Mouse (Mus musculus) gastrocnemius, adult 2 months (tissue): ENCODE measurements around the gene Elp6. TPM values are rescaled to one million over a fixed set of nuclear protein-coding genes. Genes with fewer than 3 reads are reported as not detected.
A peak's percentile ranks its signal among the peaks of the same experiment; 100 is the strongest.
"Not testable (repeated sequence)": the region's sequence is repeated elsewhere in the genome, so short reads cannot be mapped to it uniquely, and the experiment has no call there.

Source experiments
- DNase-seq: peaks from one replicate; pipeline ENCODE4 v3.0.0; 2022
- H3K27ac ChIP-seq: fragments of 200-600 bp; 2 replicates; pipeline ENCODE4 v1.8.1; 2022; ENCODE audit warnings: mild to moderate bottlenecking
- H3K4me3 ChIP-seq: fragments of 200-600 bp; 2 replicates; pipeline ENCODE4 v1.8.1; 2022; ENCODE audit warnings: mild to moderate bottlenecking, moderate library complexity
- CTCF ChIP-seq: fragments of 200-600 bp; IDR thresholded peaks from 2 replicates; pipeline ENCODE4 v1.8.1; 2022; ENCODE audit warnings: antibody characterized with exemption, mild to moderate bottlenecking, moderate library complexity
- intact Hi-C: fragments of 180-260 bp; cut with DNase I; formaldehyde crosslinking; loops from one replicate; pipeline ENCODE4 v1.15.1; 2025
- total RNA-seq, 2 experiments: library from RNA; stranded (reverse); gene quantifications; 2 replicates each; pipeline ENCODE4 v1.2.3; 2021

Elp6 gene
- total RNA-seq, 2 experiments from 2014 or later: 2.6 to 3.3 TPM

- DNase-seq: no peak
- Histone ChIP-seq H3K27ac (no peak overlapping the region), H3K4me3 (no peak overlapping the region)
- intact Hi-C loops: no loop called here
- no peak for TF ChIP-seq CTCF
Observed at GRCm38 (mm10) chr9:110324181-110324580, 19.2 kb downstream of the Elp6 start.

GRCm38 (mm10) chr9:110328178-110328577, 23.2 kb downstream of the Elp6 start:
- DNase-seq: no peak

DNA sequence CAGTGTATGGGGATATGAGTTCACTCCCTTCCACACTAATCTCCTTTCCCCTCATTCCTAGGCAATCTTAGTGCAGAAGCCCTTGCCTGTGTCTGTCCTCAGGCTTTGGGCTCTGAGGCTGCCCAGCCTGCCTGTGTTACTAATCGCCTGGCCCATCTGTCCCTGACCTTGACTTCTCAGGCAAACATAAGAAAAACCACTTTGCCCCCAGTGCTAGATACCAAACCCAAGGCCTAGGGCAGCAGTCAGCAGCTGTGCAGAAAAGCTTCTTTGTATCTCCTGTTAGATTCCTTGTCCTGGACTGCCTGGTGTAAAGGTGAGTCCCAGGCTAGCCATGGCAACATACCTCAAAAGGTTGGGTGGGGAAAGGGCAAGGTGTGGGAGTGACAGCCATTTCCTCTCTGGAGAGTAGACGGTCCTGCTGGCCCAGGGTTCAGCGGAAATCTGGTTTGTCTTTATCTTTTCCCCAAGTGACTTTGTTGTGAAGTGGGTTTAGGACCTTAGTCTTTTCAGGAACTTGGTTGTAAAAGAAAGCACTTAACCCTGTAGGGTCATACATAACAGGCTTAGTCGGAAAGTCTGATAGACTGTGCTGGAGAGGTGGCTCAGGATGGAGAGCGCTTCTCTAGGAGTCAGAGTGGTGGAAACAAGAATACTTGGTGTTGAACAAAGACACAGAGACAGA, 24.1 kb downstream of the Elp6 start:
- intact Hi-C loops: no loop called here
- TF ChIP-seq CTCF: no peak
- DNase-seq: no peak
- Histone ChIP-seq H3K4me3 (no peak overlapping the region), H3K27ac (no peak overlapping the region)

More at GRCm38 (mm10) chr9:110328178-110328577, 23.2 kb downstream of the Elp6 start:
- intact Hi-C loops: no loop called here
- Histone ChIP-seq H3K27ac (no peak overlapping the region), H3K4me3 (no peak overlapping the region)
- TF ChIP-seq CTCF: no peak

GRCm38 (mm10) chr9:110329655-110330054, 24.7 kb downstream of the Elp6 start:
- intact Hi-C loops: loop anchor here (5.0 kb wide), 1 partner anchor 78 kb away; the partner anchor contains the start of gene Ptpn23
- 0 out of 2 replicates have a peak overlapping the region, but pooled peaks have one; percentile 5 for H3K4me3 ChIP-seq
- H3K27ac ChIP-seq: peak overlapping the region; percentile 20; the same call in 1 of the 2 replicates
- TF ChIP-seq CTCF: no peak
- peak; percentile 53 for DNase-seq

- no peak for DNase-seq
- no peak for TF ChIP-seq CTCF
- no peak overlapping the region for H3K27ac ChIP-seq
- intact Hi-C loops: loop anchor here (5.0 kb wide), 1 partner anchor 77 kb away; the partner anchor contains the start of gene Ptpn23
- no peak overlapping the region for H3K4me3 ChIP-seq
Observed at GRCm38 (mm10) chr9:110330341-110330740, 25.4 kb downstream of the Elp6 start.

GRCm38 (mm10) chr9:110330913-110331312, 25.9 kb downstream of the Elp6 start:
- H3K4me3 ChIP-seq, DNase-seq, H3K27ac ChIP-seq: not testable (repeated sequence)
- intact Hi-C loops: loop anchor here (5.0 kb wide), 1 partner anchor 76 kb away; the partner anchor contains the start of gene Ptpn23

- intact Hi-C loops: loop anchor here (5.0 kb wide), 1 partner anchor 74 kb away; the partner anchor contains the start of gene Ptpn23
- peak within 1 kb of the TSS; percentile 85 for H3K27ac ChIP-seq
Observed at GRCm38 (mm10) chr9:110333135-110333895, 28.3 kb downstream of the Elp6 start, which contains the start of gene Scap. Gene Scap, plus strand, starts transcription at chr9:110333288.

DNA sequence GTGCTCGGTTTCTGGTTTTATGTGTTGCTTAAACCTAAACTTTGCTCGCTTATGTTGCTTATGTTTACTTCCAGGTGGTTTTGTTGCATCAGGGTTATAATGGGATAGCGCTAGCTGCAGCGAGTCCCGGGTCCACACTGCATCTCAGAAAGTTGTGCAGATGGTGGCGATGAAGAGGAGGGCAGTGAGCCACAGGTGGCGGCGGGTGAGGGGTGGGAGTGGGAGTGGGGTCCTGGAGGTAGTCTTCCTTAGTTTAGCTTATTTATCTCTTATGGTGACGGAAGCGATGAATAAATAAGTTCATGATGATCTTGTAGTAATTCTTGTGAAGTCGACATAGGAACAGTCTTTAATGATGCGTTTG, 28.9 kb downstream of the Elp6 start:
- Histone ChIP-seq H3K4me3 (peak overlapping the region; percentile 93), H3K27ac (peak overlapping the region; percentile 85)
- intact Hi-C loops: loop anchor here (5.0 kb wide), 1 partner anchor 73 kb away; the partner anchor contains the start of gene Ptpn23
- TF ChIP-seq CTCF: no peak
- no peak for DNase-seq

More at GRCm38 (mm10) chr9:110333135-110333895, 28.3 kb downstream of the Elp6 start, which contains the start of gene Scap:
- TF ChIP-seq CTCF: peak; percentile 98
- peak; percentile 97 for DNase-seq
- peak within 1 kb of the TSS; percentile 93 for H3K4me3 ChIP-seq

DNA sequence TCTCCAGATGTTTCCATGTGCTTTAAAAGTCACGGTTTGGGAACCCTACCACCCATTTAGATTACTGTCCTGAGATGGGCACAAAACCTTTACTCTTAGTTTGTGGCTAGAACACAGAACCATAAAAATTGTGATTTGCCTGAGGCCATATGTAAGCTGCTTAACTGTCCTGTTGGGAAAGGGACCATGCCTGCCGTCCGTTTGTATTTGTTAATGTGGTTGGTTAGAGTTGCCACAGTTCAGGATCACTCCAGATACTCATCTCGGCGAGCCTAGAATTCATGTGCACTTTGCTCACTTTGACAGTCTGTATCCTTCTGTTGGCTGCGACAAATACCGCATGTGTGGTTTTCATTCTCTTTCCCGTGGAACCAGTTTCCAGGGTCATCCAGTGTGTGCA, 29.9 kb downstream of the Elp6 start:
- intact Hi-C loops: loop anchor here (5.0 kb wide), 1 partner anchor 72 kb away; the partner anchor contains the start of gene Ptpn23
- no peak overlapping the region for H3K27ac ChIP-seq
- no peak for DNase-seq
- no peak for TF ChIP-seq CTCF
- no peak overlapping the region for H3K4me3 ChIP-seq

DNA sequence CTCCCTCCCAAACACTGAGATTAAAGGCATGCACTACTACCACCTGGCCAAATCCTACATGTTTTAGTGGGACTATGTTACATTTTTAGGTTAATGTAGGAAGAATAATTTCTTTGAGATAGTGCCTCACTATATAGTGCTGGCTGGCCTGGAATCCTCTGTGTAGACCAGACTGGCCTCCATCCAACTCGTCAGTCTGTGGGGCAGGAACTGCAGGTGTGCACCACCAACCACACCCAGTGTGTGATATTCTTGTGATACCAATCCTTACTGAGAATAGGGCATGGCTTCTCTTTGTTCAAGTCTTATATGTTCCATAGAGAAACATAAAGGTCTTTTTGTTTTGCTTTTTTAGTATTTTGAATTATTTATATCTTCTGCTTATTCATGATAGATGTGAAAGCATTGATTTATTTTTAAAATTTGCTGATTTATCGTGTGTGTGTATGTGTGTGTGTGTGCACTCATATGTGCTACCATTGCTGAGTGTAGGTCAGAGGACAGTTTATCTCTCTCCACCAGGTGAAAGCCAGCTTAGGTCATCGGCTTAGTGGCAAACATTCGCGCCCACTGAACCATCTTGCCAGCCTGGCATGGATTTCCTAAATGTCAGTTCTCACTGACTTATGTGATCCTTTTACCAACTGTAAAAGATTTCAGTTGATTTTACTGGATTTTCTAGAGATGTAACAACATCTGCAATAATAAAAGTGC, 35.2 kb downstream of the Elp6 start:
- intact Hi-C loops: no loop called here
- Histone ChIP-seq H3K27ac (peak overlapping the region; percentile 28; the same call in 1 of the 2 replicates), H3K4me3 (no peak overlapping the region)
- DNase-seq: no peak
- no peak for TF ChIP-seq CTCF

DNA sequence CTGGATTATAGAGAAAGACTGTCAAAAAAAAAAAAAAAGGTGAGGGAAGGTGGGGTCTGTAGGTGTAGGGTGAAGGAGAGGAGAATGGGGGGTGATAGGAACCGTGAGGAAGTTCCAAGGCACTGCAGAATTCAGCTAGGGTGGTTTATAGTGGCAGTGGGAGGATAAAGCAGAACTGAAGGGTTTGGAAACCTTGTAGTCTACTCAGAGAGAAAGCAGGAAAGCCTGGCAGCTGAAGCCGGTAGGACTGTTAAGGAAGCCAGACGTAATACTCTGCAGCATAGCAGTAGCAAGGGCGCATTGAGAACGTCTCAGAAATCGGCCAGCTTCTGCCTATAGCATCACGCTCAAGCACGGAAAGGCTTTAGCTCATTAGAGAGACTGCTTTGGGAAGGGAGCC, 37.0 kb downstream of the Elp6 start:
- H3K27ac ChIP-seq: no peak overlapping the region
- no peak overlapping the region for H3K4me3 ChIP-seq
- TF ChIP-seq CTCF: no peak
- no peak for DNase-seq
- intact Hi-C loops: no loop called here

GRCm38 (mm10) chr9:110343805-110344204, 38.8 kb downstream of the Elp6 start:
- intact Hi-C loops: no loop called here
- no peak for TF ChIP-seq CTCF
- Histone ChIP-seq H3K4me3 (no peak overlapping the region), H3K27ac (no peak overlapping the region)
- DNase-seq: no peak
